Mouse (Mus musculus) kidney, postnatal 4 days (tissue): Measurements from ENCODE around the gene Prpf6.

Source experiments
- DNase-seq, 2 experiments: peaks; one replicate each; pipeline ENCODE4 v3.0.0; 2021; ENCODE audit warnings: mixed read lengths in 2 of 2

The Prpf6 gene

GRCm38 (mm10) chr2:181597378-181598061 is 5.9 kb downstream of the Prpf6 start:
- DNase-seq: peak in 1 of 2 experiments; percentile 18

- DNase-seq: peak; percentile 75 to 87
These were observed 7.0 kb downstream of the Prpf6 start, which contains the start of gene Samd10 for GRCm38 (mm10) chr2:181598454-181599351. TSS of gene Samd10 (minus strand) at chr2:181599212.

- DNase-seq: no peak
These were observed 8.6 kb downstream of the Prpf6 start for GRCm38 (mm10) chr2:181600226-181600758.

GRCm38 (mm10) chr2:181600828-181601750 is 9.4 kb downstream of the Prpf6 start:
- peak; percentile 98 to 99 for DNase-seq

- DNase-seq: no peak
These were observed 10.1 kb downstream of the Prpf6 start for GRCm38 (mm10) chr2:181601751-181602145.

GRCm38 (mm10) chr2:181602367-181602766 is 10.7 kb downstream of the Prpf6 start:
- DNase-seq: no peak

- DNase-seq: no peak
These were observed 27.3 kb downstream of the Prpf6 start for GRCm38 (mm10) chr2:181618761-181619495.

GRCm38 (mm10) chr2:181623401-181623800 is 31.7 kb downstream of the Prpf6 start:
- DNase-seq: peak; percentile 49

- DNase-seq: no peak
These were observed 36.8 kb downstream of the Prpf6 start for GRCm38 (mm10) chr2:181628471-181628870.

GRCm38 (mm10) chr2:181632624-181633023 is 41.0 kb downstream of the Prpf6 start:
- DNase-seq: no peak

- DNase-seq: no peak
These were observed 44.2 kb downstream of the Prpf6 start for GRCm38 (mm10) chr2:181635865-181636264.

- peak; percentile 68 to 74 for DNase-seq
These were observed 52.7 kb downstream of the Prpf6 start for GRCm38 (mm10) chr2:181644361-181644760.

GRCm38 (mm10) chr2:181645666-181646065 is 54.0 kb downstream of the Prpf6 start:
- DNase-seq: no peak

GRCm38 (mm10) chr2:181646626-181647472 is 55.2 kb downstream of the Prpf6 start:
- no peak for DNase-seq

GRCm38 (mm10) chr2:181648926-181649325 is 57.3 kb downstream of the Prpf6 start:
- no peak for DNase-seq

- no peak for DNase-seq
These were observed 61.4 kb downstream of the Prpf6 start for GRCm38 (mm10) chr2:181653065-181653464.

GRCm38 (mm10) chr2:181653523-181653922 is 61.9 kb downstream of the Prpf6 start:
- DNase-seq: no peak

GRCm38 (mm10) chr2:181656734-181657133 is 65.1 kb downstream of the Prpf6 start, which contains the start of gene Gm29797:
TSS of gene Gm29797 (plus strand) at chr2:181657034.
- no peak for DNase-seq

- peak; percentile 29 to 32 for DNase-seq
These were observed 65.8 kb downstream of the Prpf6 start for GRCm38 (mm10) chr2:181657441-181657840.

GRCm38 (mm10) chr2:181658528-181658927 is 66.9 kb downstream of the Prpf6 start:
- DNase-seq: no peak
